Mouse (Mus musculus) liver, adult (tissue): ENCODE results near the gene Ift52.

Experiments
- GATA4 ChIP-seq: IDR thresholded peaks from 2 replicates; pipeline ENCODE4 v1.6.1; 2014; ENCODE audit warnings: mild to moderate bottlenecking, low read length; ENCODE audit not compliant: insufficient replicate concordance

Gene Ift52

DNA sequence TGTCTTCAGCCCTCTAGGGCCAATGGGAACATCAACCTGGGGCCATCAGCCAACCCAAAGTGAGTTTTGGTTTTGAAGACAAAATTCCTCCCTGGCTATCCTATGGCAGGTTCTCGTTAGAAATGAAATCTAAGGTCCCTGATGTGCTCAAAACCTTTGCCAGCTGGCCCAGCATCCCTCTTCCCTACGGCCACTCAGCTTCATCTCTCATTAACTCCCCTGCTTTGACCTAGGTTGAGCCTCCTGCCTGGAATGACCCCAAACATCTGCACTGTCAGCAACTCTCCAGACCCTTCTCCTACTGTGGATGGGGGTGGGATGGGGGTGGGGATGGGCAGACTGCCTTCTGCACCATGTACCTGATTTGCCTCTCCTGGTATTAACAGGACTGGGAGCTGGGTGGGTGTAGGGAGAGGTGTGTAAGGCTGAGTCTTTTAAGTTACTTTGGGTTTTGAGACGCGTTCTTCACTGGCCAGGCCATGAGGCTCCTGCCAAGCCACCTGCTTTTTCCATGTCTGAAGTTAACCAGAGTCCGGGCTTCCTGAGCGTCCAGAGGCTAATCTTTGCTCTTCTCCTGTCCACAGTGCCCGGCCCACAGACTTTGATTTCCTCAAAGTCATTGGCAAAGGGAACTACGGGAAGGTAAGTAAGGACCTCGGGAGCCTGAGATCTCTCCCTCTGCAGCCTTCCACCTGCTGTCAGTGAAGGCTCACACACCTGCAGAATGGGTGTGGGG is 23.1 kb upstream of the Ift52 start:
- no peak for TF ChIP-seq GATA4

DNA sequence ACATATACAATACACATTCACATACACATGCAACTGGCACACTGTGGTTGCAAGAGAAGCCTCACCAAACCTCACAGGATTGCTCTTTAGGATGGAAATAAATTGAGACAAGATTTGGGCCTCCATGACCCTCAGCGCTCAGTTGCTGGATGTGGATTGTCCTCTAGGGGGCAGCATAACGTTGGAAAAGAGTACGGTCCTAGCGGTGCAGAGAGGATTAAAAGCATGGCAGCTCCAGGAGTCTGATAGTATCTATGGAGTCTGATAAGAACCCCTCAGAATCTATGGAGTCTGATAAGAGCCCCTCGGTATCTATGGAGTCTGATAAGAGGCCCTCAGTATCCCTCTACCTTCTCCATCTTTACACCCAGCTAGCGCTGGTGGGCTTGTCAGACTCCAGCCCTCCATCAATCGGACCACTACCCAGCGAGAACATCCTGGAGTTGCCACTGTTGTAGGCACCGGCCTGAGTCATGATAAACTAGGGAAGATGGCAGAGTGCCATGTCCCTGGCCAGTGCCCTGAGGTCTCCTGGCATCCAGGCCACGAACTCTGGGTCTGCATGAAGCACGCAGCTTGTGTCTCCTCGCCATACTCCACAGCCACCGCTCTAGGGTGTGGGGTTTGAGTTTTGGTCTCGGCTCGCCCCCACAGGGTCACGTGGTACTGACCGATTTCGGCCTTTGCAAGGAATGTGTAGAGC is 18.5 kb upstream of the Ift52 start:
- no peak for TF ChIP-seq GATA4

DNA sequence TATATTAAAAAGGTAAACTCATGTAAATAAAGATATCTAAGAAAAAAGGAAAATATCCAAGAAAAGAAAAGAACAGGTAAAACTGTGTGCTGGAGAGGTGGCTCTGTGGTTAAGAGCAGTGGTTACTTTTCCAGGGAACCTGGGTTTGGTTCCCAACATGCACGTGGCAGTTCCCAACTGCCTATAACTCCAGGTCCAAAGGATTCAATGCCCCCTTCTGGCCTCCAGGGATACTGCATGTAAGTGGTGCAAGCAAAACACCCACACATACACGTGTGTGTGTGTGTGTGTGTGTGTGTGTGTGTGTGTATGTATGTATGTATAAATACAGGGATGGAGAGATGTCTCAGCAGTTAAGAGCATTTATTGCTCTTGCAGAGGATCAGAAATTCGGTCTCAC is 17.4 kb upstream of the Ift52 start:
- TF ChIP-seq GATA4, result no peak

DNA sequence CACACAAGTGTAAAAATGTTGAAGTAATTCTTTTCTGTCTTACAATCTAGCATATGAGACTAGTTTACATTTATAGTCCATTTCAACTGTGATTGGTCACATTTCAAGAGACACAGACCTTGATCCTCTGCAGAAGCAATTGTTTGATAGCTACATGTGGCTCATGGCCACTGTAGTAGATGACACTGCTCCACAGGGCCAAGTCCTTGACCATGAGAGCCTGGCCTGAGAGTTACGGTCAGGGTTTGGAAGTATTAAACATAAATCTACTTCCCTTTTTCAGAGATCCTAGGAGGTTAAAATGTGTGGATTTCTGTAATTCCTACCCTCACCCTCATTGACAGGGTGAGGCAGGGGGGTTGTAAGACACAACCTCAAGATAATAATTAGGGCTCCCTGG is 16.1 kb upstream of the Ift52 start:
- no peak for TF ChIP-seq GATA4

DNA sequence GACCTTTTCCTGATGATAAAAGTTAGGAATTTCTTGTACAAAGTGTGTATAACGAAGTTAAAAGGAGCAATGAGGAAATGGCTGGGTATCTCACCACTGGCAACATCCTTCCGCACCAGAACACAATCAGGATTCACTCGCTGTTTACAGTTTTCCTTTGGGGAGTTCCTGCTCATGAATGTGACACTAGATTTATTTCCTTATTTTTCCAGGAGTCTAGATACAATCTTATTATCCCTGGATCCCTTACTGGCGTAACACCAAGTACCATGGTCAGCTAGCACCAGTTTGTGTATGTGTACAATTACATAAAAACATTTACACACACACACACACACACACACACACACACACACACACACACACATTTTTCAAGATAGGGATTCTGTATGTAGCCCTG is 9.9 kb upstream of the Ift52 start:
- peak; percentile 87 for TF ChIP-seq GATA4

DNA sequence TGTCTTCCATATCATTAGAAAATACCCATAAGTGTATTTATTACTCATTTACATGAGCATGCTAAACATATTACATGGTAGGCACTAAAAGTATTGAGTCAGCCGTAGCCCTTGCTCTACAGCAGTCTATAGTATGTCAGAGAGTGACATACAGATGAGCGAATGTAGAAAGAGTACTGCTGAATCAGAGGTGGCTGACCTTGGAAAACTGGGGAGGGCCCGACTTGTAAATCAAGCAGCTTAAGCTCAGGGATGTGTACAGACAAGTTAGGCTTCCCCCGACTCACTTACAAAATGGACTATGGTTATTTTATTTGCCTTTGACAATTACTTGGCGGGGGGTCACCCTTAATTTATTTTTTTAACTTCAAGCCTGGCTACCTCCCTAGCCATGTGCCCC is 14.1 kb downstream of the Ift52 start:
- TF ChIP-seq GATA4, result no peak

DNA sequence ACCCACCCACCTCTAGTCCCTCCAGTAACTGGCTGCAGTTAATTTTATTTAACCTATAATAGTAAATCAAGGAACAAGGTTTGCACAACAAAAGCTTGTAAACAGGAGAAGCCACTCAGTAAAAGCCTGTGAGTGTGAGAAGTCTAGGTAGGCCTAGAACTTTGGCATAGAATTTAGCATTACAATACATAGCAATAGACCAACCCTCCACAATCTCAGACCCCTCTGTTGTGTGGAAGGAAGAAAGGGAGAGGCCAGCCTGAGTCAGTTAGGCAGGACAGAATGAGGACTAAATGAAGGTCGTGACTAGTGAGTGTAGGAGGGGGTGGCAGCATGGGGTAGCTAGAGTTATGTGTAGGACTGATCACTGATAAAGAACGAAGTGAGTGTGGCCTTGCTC is 14.6 kb downstream of the Ift52 start:
- TF ChIP-seq GATA4, result no peak

DNA sequence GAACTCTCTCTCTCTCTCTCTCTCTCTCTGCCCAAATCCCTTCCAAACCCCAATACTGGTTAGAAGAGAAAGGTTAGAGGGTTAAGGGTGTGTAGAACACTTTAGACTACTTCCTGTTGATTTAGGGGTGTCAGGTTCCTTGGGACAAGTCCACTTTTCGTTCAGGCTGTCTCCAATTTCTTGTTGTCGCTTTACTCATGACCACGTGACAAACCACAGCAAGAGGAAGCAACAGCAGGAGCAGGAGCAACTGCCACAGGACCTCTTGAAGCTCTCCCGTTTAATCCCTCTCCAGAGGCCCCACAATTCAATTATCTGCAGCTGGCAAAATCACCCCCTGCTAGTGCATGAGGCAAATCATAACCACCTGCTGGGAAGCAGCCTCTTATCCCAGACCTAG is 15.5 kb downstream of the Ift52 start:
- TF ChIP-seq GATA4, result no peak

DNA sequence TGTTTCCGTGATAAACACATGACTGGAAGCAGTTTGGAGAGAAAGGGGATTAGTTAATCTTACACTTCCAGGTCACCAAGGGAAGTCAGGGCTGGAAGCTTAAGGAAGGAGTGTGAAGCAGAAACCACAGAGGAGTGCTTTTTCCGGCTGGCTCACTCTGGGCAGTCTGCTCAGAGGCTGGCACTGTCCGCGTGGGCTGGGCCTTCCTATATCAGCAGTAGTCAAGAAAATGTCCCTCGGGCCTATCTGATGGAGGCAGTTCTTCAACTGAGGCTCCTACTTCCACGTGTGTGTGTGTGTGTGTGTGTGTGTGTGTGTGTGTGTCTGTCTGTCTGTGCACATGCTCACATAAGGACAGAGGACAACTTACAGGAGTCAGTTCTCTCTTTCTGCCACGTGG is 22.8 kb downstream of the Ift52 start:
- TF ChIP-seq GATA4, result no peak

DNA sequence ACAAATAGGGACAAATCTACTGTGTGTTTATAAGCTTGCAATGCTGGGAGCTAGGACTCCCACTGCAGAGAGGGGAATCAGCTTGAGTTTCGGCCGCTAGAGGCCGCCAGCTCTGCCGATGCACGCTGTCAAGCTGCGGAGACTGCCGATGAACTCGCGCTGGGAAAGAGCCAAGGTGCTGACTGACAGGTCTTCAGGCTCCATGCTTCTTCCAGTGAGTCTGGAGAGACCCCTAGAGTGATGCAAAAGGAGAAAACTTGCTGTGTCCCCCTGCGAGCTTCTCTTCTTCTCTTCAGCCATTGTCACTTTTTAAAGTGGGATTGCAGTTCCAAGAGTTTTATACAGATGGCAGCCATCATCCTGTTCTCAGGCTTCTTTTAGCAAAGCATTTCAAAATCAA is 31.0 kb downstream of the Ift52 start:
- no peak for TF ChIP-seq GATA4

DNA sequence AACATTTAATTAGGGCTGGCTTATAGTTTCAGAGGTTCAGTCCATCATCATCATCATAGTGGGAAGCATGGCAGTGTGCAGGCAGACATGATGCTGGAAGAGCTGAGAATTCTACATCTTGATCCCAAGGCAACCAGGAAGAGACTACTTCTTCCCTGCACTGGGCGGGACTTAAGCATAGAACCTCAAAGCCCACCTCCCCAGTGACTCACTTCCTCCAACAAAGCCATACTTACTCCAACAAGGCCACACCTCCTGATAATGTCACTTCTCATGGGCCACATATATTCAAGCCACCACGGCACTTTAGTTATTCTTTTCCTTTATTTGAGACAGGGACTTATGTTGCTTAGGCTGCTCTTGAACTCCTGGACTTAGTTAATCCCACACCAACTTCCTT is 32.0 kb downstream of the Ift52 start:
- TF ChIP-seq GATA4, result no peak

DNA sequence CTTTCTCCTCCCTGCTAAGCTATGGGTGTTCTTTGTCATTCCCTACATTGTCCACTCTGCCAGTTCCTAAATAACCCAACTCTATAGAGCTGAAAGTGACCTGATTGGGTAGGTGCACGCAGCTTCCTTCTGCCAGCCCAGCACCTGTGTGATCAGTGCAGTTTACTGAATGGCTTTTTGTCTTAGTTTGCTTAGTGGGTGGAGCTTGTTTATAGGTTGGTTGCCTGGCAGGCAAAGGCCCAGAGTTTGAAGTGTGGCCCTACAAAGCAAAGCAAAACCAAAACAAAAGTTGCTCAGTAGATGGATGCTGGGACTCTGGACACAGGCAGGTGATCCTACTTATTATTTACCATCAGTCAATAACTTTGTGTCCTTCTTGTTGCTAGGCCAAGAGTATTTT is 34.5 kb downstream of the Ift52 start:
- TF ChIP-seq GATA4, result no peak

DNA sequence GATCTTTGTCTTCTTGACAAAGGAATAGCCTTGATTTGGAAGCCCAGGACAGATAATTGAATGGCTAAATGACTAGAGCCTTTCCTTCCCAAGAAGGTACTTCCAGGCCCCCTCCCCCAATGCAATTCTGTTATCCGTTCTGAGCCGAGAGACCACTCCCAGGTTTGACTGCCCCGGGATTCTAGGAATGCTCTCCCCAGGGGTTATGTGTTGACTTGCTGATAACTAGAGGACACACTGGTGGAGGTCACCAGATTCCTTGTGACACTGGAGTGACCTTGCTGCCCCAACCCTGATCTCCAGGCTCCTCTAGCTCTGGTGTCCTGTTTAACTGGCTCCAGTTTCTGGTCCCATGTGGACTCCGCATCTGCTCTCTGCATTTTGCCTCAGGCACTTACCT is 34.9 kb downstream of the Ift52 start:
- no peak for TF ChIP-seq GATA4

DNA sequence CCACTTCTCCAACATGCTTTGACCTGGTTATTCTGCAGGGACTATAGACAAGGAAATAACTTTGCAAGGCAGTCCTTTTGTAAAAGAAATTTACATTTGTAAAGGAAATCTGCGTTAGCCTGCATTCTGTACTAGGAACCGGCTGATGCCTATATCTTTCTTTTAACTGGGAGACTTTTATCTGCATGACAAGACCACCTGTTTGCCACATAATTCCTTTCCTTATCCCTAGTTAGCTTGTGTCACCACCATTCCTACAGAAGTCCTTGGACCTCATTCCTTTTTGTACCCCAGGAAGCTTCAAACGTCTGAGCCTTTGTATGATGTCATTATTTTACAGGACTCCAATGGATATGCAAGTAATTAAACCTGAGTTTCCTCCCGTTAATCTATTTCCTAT is 35.7 kb downstream of the Ift52 start:
- TF ChIP-seq GATA4, result no peak

DNA sequence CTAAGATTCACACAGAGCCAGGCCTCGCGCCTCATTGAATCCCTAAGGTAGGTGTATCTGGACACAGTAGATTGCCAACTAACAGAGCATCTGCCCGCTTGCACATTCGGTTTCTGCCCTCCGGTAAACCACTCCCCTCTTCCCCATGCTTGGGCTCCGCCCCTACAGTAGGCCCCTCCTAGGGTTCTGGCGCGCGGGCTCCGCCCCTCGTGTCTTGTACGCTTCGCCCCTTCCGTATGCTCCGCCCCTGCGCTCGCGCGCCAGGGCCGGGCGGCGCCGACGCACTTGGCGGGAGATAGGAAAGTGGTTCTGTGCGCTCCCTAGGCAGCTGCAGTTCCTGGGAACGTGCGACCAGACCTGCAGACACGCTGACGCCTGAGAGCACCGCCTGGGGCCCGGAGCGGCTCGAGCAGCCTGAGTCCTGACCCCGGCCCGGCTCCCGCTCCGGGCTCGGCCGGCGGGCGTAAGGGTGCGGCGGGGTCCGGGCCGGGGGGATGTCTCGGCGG is 37.2 kb downstream of the Ift52 start, which contains the start of gene Mybl2:
Gene Mybl2, plus strand, starts transcription at position 353 of the 506 bp plus-strand sequence.
- TF ChIP-seq GATA4, result peak; percentile 63; the same call in 1 of the 2 replicates

DNA sequence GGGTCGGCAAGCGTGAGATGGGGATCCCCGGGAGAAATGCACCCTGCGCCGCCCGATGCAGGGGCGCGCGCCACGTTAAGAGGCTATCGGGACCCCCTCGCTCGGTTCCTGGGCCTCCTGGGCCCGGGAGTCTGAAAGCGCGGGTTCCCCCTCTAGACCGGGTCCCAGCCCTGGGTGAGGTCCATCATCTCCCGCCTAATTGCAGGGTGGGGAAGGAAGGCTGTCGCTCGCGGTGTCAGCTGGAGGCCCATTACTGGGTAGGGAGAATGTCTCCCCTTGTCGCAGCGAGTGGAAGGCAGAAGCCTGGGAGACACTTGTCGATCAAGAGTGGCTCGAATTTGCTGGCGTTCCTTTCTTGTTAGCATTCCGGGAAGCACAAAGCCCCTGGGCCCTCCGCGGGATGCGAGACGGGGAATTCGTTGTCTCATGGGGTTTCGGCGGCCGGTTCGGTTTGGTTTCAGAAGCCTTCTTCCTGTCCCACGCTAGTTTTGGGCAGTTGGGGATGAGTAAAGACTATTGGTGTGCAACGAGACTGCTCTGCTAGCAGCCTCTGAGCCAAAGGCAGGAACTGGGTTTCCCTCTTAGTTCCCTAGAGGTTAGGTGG is 37.8 kb downstream of the Ift52 start:
- no peak for TF ChIP-seq GATA4
